Mouse (Mus musculus) Patski (cell line): ENCODE results near the gene Ache. TPM values are rescaled to one million over a fixed set of nuclear protein-coding genes. Genes with fewer than 3 reads are reported as not detected.

Source experiments
- ATAC-seq: fragments of 100-300 bp; one replicate; pipeline ENCODE4 v1.8.0; 2021
- CTCF ChIA-PET: fragments of 350-600 bp; sonication (Branson Sonifier 250); formaldehyde crosslinking; loops from one replicate; lab custom pipeline; 2022; ENCODE audit warnings: inconsistent platforms; lab: Charles Lee
- POLR2A ChIA-PET: fragments of 350-600 bp; sonication (Branson Sonifier 250); formaldehyde crosslinking; loops from one replicate; lab custom pipeline; 2022; ENCODE audit warnings: antibody characterized with exemption, inconsistent platforms; lab: Charles Lee
- DNase-seq: peaks from one replicate; pipeline ENCODE4 v3.0.0-alpha.2; 2011; ENCODE audit warnings: low read depth, low spot score
- H3K27me3 ChIP-seq: fragments of 371-371 bp; one replicate; pipeline ENCODE4 v1.5.1; 2021
- CTCF ChIP-seq: fragments of 100-300 bp; IDR thresholded peaks from one replicate; pipeline ENCODE4 v1.5.1; 2021
- in situ Hi-C: fragments of 300-500 bp; cut with MboI; formaldehyde crosslinking; loops from 3 replicates; pipeline ENCODE4 v1.11.1; 2018; ENCODE audit warnings: low pct_unique_long_range_greater_than_20kb, mixed read lengths
- polyA plus RNA-seq: library from polyadenylated mRNA; unstranded; gene quantifications from one replicate; pipeline ENCODE4 v1.2.3, GENCODE M21; 2021

Gene Ache
- polyA plus RNA-seq, 1 experiment from 2014 or later, result 1.8 TPM

DNA sequence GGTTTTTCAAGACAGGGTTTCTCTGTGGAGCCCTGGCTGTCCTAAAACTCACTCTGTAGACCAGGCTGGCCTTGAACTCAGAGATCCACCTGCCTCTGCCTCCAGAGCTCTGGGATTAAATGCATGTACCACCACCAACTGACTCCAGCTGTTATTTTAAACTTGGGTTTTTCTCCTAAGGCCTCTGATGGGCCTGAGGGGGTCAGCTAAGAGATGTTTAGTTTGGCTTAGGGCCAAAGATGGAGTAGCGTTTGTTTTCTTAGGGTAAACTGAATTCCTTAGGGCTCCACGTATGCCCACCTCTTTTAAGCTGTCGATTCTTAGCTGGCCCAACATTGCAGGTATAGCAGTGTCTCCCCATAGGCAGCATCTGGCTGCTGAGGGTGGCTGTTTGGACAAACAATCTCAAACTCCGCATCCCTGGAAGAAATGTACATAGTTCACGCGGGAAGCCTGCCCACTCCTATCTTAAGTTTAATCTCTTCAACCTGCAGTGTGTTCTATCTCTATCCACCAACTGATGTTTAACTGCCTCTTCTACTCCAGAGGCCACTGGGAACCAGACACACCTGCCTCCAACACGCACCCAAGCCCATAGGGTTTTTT, 55.2 kb downstream of the Ache start:
- no peaks in the 10 kb centered on the region for H3K27me3 ChIP-seq
- ChIA-PET POLR2A (interaction anchor here (0.7 kb wide), 1 partner anchor 57 kb away, joined by 6 read pairs; no protein-coding TSS in a partner anchor), CTCF (interaction anchor here (2.2 to 3.1 kb wide), 2 partner anchors 9 to 17 kb away, joined by 7 to 12 read pairs; partner anchors contain the start of gene Slc12a9)
- TF ChIP-seq CTCF, result no peak
- DNase-seq (no peak), ATAC-seq (no peak)
- in situ Hi-C loops, result no loop called here

DNA sequence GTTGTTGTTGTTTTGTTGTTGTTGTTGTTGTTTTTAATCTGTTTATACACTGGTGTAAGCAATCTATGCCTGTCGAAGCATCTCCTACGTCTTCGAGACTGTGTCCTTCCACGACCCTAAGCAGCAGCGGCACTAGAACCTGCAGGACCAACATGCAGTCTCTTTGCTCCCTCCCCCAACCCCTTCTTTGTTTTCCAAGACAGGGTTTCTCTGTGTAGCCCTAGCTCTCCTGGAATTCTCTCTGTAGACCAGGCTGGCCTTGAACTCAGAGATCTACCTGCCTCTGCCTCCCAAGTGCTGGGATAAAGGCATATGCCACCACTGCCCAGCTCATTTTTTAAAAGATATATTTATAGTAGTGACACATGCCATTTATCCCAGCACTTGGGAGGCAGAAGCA, 56.1 kb downstream of the Ache start:
- no peaks in the 10 kb centered on the region for H3K27me3 ChIP-seq
- DNase-seq (no peak), ATAC-seq (no peak)
- TF ChIP-seq CTCF, result no peak
- POLR2A ChIA-PET, result interaction anchor here (0.7 kb wide), 1 partner anchor 31 kb away, joined by 3 read pairs; no protein-coding TSS in a partner anchor
- in situ Hi-C loops, result no loop called here
- CTCF ChIA-PET, result interaction anchor here (0.9 to 3.1 kb wide), 2 partner anchors 10 to 129 kb away, joined by 3 to 12 read pairs; partner anchors contain the start of gene Slc12a9

DNA sequence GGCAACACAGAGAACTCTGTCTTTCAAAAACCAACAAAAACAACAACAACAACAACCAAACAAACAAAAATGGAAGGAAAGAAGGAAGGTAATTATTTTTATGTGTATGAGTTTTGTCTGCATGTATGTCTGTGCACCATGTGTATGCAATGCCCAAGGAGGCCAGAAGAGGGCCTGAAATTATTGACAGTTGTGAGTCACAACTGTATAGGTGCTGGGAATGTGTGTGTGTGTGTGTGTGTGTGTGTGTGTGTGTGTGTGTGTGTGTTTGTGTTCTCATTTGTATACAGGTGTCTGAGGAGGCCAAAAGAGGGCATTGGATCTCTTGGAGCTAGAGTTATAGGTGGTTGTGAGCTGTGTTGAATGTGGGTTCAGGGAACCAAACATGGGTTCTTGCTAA, 56.5 kb downstream of the Ache start:
- ChIA-PET POLR2A (interaction anchor here (1.3 kb wide), 1 partner anchor 14 kb away, joined by 4 read pairs; no protein-coding TSS in a partner anchor), CTCF (interaction anchor here (0.9 to 3.1 kb wide), 3 partner anchors 9 to 129 kb away, joined by 3 to 12 read pairs (median 3); partner anchors contain the start of gene Slc12a9)
- no peak for TF ChIP-seq CTCF
- in situ Hi-C loops, result no loop called here
- H3K27me3 ChIP-seq, result no peaks in the 10 kb centered on the region
- ATAC-seq (no peak), DNase-seq (no peak)

Other genes with a start within 250 kb of the Ache start
- gene Ap1s1, start 241.4 kb upstream of the Ache start, polyA plus RNA-seq, result 240 TPM
- gene Serpine1, start 215.3 kb upstream of the Ache start, polyA plus RNA-seq, result 151 TPM
- gene Trim56, start 171.3 kb upstream of the Ache start, polyA plus RNA-seq, result 35.6 TPM
- gene Muc3, start 138.2 kb upstream of the Ache start, polyA plus RNA-seq, result not detected
- gene Muc3a, start 75.1 kb upstream of the Ache start, polyA plus RNA-seq, result not detected
- gene Ufsp1, start 7.1 kb downstream of the Ache start, polyA plus RNA-seq, result 13.0 TPM
- gene Srrt, start 20.2 kb downstream of the Ache start, polyA plus RNA-seq, result 268 TPM
- gene Trip6, start 26.9 kb downstream of the Ache start, polyA plus RNA-seq, result 155 TPM
- 27.5 TPM for gene Slc12a9, start 46.1 kb downstream of the Ache start, polyA plus RNA-seq
- gene Ephb4, start 62.6 kb downstream of the Ache start, polyA plus RNA-seq, result 109 TPM
- 7.9 TPM for gene Zan, start 189.5 kb downstream of the Ache start, polyA plus RNA-seq
- 43.2 TPM for gene Pop7, start 215.0 kb downstream of the Ache start, polyA plus RNA-seq
- gene Gigyf1, start 231.0 kb downstream of the Ache start, polyA plus RNA-seq, result 55.9 TPM
- not detected for gene Epo, start 245.7 kb downstream of the Ache start, polyA plus RNA-seq
- gene Gnb2, start 246.0 kb downstream of the Ache start, polyA plus RNA-seq, result 963 TPM